Mouse (Mus musculus): ENCODE data around the gene Dync1h1.

- TF ChIP-seq CTCF (IDR thresholded peaks at IDR 0.05; ENCODE audit: control insufficient read depth, insufficient read depth, insufficient replicate concordance, low read depth, low read length), result no peak
- TF ChIP-seq POLR2A (IDR thresholded peaks at IDR 0.05; ENCODE audit: control insufficient read depth, low read depth, low read length), result no peak
These were observed 844 bp upstream of the Dync1h1 start for GRCm38 (mm10) chr12:110600225-110600991.
